Mouse (Mus musculus) neural tube, embryonic 12.5 days (tissue): ENCODE results near the gene P2rx1. TPM values are rescaled to one million over a fixed set of nuclear protein-coding genes. Genes with fewer than 3 reads are reported as not detected.

ENCODE experiments used
- ATAC-seq: fragments of 200-750 bp; cut with Nextera tagmentation; 2 replicates; pipeline ENCODE4 v1.8.0; 2017; ENCODE audit warnings: low read depth, mild to moderate bottlenecking, moderate TSS enrichment, moderate library complexity; ENCODE audit not compliant: low FRiP score
- H3K27ac ChIP-seq: fragments of 300-500 bp; sonication (generic); 2 replicates; pipeline ENCODE4 v1.5.1; 2016
- H3K27me3 ChIP-seq: fragments of 300-500 bp; sonication (generic); replicated peaks from 2 replicates; pipeline ENCODE4 v1.6.1; 2016; ENCODE audit warnings: mild to moderate bottlenecking
- H3K36me3 ChIP-seq: fragments of 300-500 bp; sonication (generic); 2 replicates; pipeline ENCODE4 v1.6.1; 2016; ENCODE audit warnings: mild to moderate bottlenecking
- H3K4me1 ChIP-seq: fragments of 300-500 bp; sonication (generic); 2 replicates; pipeline ENCODE4 v1.6.1; 2016
- H3K4me2 ChIP-seq: fragments of 300-500 bp; sonication (generic); replicated peaks from 2 replicates; pipeline ENCODE4 v1.6.1; 2016; ENCODE audit warnings: mild to moderate bottlenecking
- H3K4me3 ChIP-seq: fragments of 300-500 bp; sonication (generic); 2 replicates; pipeline ENCODE4 v1.5.1; 2016
- H3K9ac ChIP-seq: fragments of 300-500 bp; sonication (generic); 2 replicates; pipeline ENCODE4 v1.6.1; 2016; ENCODE audit warnings: mild to moderate bottlenecking
- H3K9me3 ChIP-seq: fragments of 300-500 bp; sonication (generic); 2 replicates; pipeline ENCODE4 v1.6.1; 2016; ENCODE audit warnings: mild to moderate bottlenecking
- WGBS: fragments of 180-500 bp; shearing (Covaris S2); methylation state at CpG from one replicate; pipeline ENCODE4 v1.1.7; 2016; 5-methylcytosine and 5-hydroxymethylcytosine counted together
- polyA plus RNA-seq: library from polyadenylated mRNA; unstranded; fragments of >200 nt; fragmentation: Nextera tagmentation; extraction: Ambion mirVana; gene quantifications from 2 replicates; pipeline ENCODE4 v1.2.1, GENCODE M21; 2016

Gene P2rx1
- polyA plus RNA-seq, 1 experiment from 2014 or later: 1.4 TPM

GRCm38 (mm10) chr11:73015391-73016102 is 16.6 kb downstream of the P2rx1 start:
- no peak for ATAC-seq
- Histone ChIP-seq H3K9ac (no peak overlapping the region), H3K4me2 (no peak overlapping the region), H3K4me3 (no peak overlapping the region), H3K27ac (no peak overlapping the region), H3K9me3 (no peaks in the 10 kb centered on the region), H3K4me1 (peaks cover 15% of the 10 kb centered on the region), H3K27me3 (peaks cover 12% of the 10 kb centered on the region), H3K36me3 (no peaks in the 10 kb centered on the region)
- 74% methylated on average over 5 of the region's 5 CpGs for WGBS

GRCm38 (mm10) chr11:73016103-73016420 is 17.2 kb downstream of the P2rx1 start:
- Histone ChIP-seq H3K9me3 (no peaks in the 10 kb centered on the region), H3K4me3 (no peak overlapping the region), H3K27ac (no peak overlapping the region), H3K4me2 (no peak overlapping the region), H3K9ac (no peak overlapping the region), H3K4me1 (peaks cover 15% of the 10 kb centered on the region), H3K36me3 (no peaks in the 10 kb centered on the region), H3K27me3 (peaks cover 15% of the 10 kb centered on the region)
- WGBS: 77% methylated on average over 6 of the region's 6 CpGs
- no peak for ATAC-seq

- WGBS: 2% methylated on average over 57 of the region's 57 CpGs
- peaks cover 20% of the 10 kb centered on the region for H3K27me3 ChIP-seq
- peaks cover 15% of the 10 kb centered on the region for H3K4me1 ChIP-seq
- H3K4me3 ChIP-seq: peak within 1 kb of the TSS; percentile 60
- ATAC-seq: peak; percentile 96
- no peaks in the 10 kb centered on the region for H3K36me3 ChIP-seq
- H3K9ac ChIP-seq: peak within 1 kb of the TSS; percentile 67
- no peak within 1 kb of the TSS for H3K27ac ChIP-seq
- H3K9me3 ChIP-seq: no peaks in the 10 kb centered on the region
- peak within 1 kb of the TSS; percentile 98 for H3K4me2 ChIP-seq
These were observed 19.7 kb downstream of the P2rx1 start, which contains the start of gene Camkk1 for GRCm38 (mm10) chr11:73018471-73019146. Gene Camkk1 (plus strand): TSS chr11:73019008.

GRCm38 (mm10) chr11:73019147-73019795 is 20.4 kb downstream of the P2rx1 start:
- Histone ChIP-seq H3K36me3 (no peaks in the 10 kb centered on the region), H3K27ac (no peak overlapping the region), H3K9ac (peak overlapping the region; percentile 67), H3K27me3 (peaks cover 20% of the 10 kb centered on the region), H3K4me3 (peak overlapping the region; percentile 60), H3K4me1 (peaks cover 18% of the 10 kb centered on the region), H3K9me3 (no peaks in the 10 kb centered on the region), H3K4me2 (peak overlapping the region; percentile 98)
- ATAC-seq: peak; percentile 72
- under 1% methylated on average over 46 of the region's 46 CpGs for WGBS

GRCm38 (mm10) chr11:73020953-73021800 is 22.3 kb downstream of the P2rx1 start:
- WGBS: 54% methylated on average over 7 of the region's 7 CpGs
- Histone ChIP-seq H3K36me3 (no peaks in the 10 kb centered on the region), H3K4me3 (no peak overlapping the region), H3K4me1 (peaks cover 18% of the 10 kb centered on the region), H3K9me3 (no peaks in the 10 kb centered on the region), H3K9ac (no peak overlapping the region), H3K27me3 (peaks cover 20% of the 10 kb centered on the region), H3K27ac (no peak overlapping the region), H3K4me2 (no peak overlapping the region)
- ATAC-seq: no peak

GRCm38 (mm10) chr11:73023099-73023498 is 24.2 kb downstream of the P2rx1 start:
- Histone ChIP-seq H3K9ac (0 out of 2 replicates have a peak overlapping the region, but pooled peaks have one; percentile 5), H3K27me3 (peaks cover 20% of the 10 kb centered on the region), H3K4me3 (no peak overlapping the region), H3K4me1 (peaks cover 18% of the 10 kb centered on the region), H3K9me3 (no peaks in the 10 kb centered on the region), H3K36me3 (no peaks in the 10 kb centered on the region), H3K4me2 (no peak overlapping the region), H3K27ac (no peak overlapping the region)
- 59% methylated on average over 9 of the region's 9 CpGs for WGBS
- no peak for ATAC-seq

GRCm38 (mm10) chr11:73023827-73024226 is 24.9 kb downstream of the P2rx1 start:
- no peak overlapping the region for H3K4me2 ChIP-seq
- no peak overlapping the region for H3K27ac ChIP-seq
- no peak for ATAC-seq
- H3K27me3 ChIP-seq: peaks cover 20% of the 10 kb centered on the region
- no peaks in the 10 kb centered on the region for H3K36me3 ChIP-seq
- 0 out of 2 replicates have a peak overlapping the region, but pooled peaks have one; percentile 33 for H3K9ac ChIP-seq
- WGBS: 60% methylated on average over 4 of the region's 4 CpGs
- H3K4me3 ChIP-seq: no peak overlapping the region
- no peaks in the 10 kb centered on the region for H3K9me3 ChIP-seq
- H3K4me1 ChIP-seq: peaks cover 12% of the 10 kb centered on the region

GRCm38 (mm10) chr11:73024236-73024904 is 25.5 kb downstream of the P2rx1 start:
- no peak overlapping the region for H3K27ac ChIP-seq

GRCm38 (mm10) chr11:73026961-73027360 is 28.1 kb downstream of the P2rx1 start:
- no peak overlapping the region for H3K4me2 ChIP-seq
- 53% methylated on average over 8 of the region's 8 CpGs for WGBS
- H3K9ac ChIP-seq: no peak overlapping the region
- H3K27ac ChIP-seq: no peak overlapping the region
- H3K4me1 ChIP-seq: peaks cover 13% of the 10 kb centered on the region
- H3K36me3 ChIP-seq: no peaks in the 10 kb centered on the region
- H3K4me3 ChIP-seq: no peak overlapping the region
- no peaks in the 10 kb centered on the region for H3K9me3 ChIP-seq
- H3K27me3 ChIP-seq: no peaks in the 10 kb centered on the region
- no peak for ATAC-seq

More at GRCm38 (mm10) chr11:73024236-73024904, 25.5 kb downstream of the P2rx1 start:
- no peak for ATAC-seq
- Histone ChIP-seq H3K9ac (0 out of 2 replicates have a peak overlapping the region, but pooled peaks have one; percentile 33), H3K4me1 (peaks cover 9% of the 10 kb centered on the region), H3K4me2 (no peak overlapping the region), H3K36me3 (no peaks in the 10 kb centered on the region), H3K27me3 (peaks cover 20% of the 10 kb centered on the region), H3K9me3 (no peaks in the 10 kb centered on the region), H3K4me3 (no peak overlapping the region)
- WGBS: 66% methylated on average over 7 of the region's 7 CpGs

- Histone ChIP-seq H3K4me3 (peak overlapping the region; percentile 22), H3K9ac (peak overlapping the region; percentile 29; the same call in 1 of the 2 replicates), H3K9me3 (no peaks in the 10 kb centered on the region), H3K4me2 (peak overlapping the region; percentile 62), H3K4me1 (peaks cover 9% of the 10 kb centered on the region), H3K36me3 (no peaks in the 10 kb centered on the region), H3K27ac (peak overlapping the region; percentile 32; the same call in 1 of the 2 replicates), H3K27me3 (no peaks in the 10 kb centered on the region)
- ATAC-seq: peak; percentile 91
- 31% methylated on average over 20 of the region's 20 CpGs for WGBS
These were observed 32.1 kb downstream of the P2rx1 start for GRCm38 (mm10) chr11:73030821-73031498.

- Histone ChIP-seq H3K27ac (peak overlapping the region; percentile 12; the same call in 1 of the 2 replicates), H3K9ac (no peak overlapping the region), H3K27me3 (no peaks in the 10 kb centered on the region), H3K4me3 (no peak overlapping the region), H3K36me3 (no peaks in the 10 kb centered on the region), H3K4me1 (peaks cover 9% of the 10 kb centered on the region), H3K9me3 (no peaks in the 10 kb centered on the region), H3K4me2 (peak overlapping the region; percentile 62)
- 57% methylated on average over 5 of the region's 5 CpGs for WGBS
- no peak; the same call in 1 of the 2 replicates for ATAC-seq
These were observed 32.6 kb downstream of the P2rx1 start for GRCm38 (mm10) chr11:73031536-73031935.
